26 mouse cellular contexts compared by ENCODE assay signal in genomic region chr14:20174696-20175095, GRCm38 (mm10). TPM values are rescaled to one million over a fixed set of nuclear protein-coding genes. Genes with fewer than 3 reads are reported as not detected.
DNase-seq lines count a peak whose midpoint lies in the region; ATAC-seq and TF ChIP-seq lines count a peak whose summit lies in the region.
"Had no signal": no experiment of that assay in that cellular context is flagged by ENCODE, and none has a peak within 500 bp of the region (broad histone marks: within the 10 kb centered on the region; RNA-seq: fewer than 3 reads in every experiment).

No protein-coding gene starts in this region.

- H3K9me3 ChIP-seq in liver, embryonic 13.5 days (replicated peaks): no peaks in the 10 kb centered on the region
- H3K9me3 ChIP-seq in ES-E14 (ENCODE audit: control insufficient read depth, insufficient read depth, low read depth, low read length): no peaks in the 10 kb centered on the region
- H3K9me3 ChIP-seq: embryonic facial prominence, embryonic 10.5 days; embryonic facial prominence, embryonic 13.5 days; forebrain, embryonic 12.5 days; forebrain, embryonic 15.5 days; hindbrain, embryonic 12.5 days; hindbrain, embryonic 15.5 days had no signal

- H3K36me3 ChIP-seq in liver, embryonic 13.5 days: peaks cover 10% of the 10 kb centered on the region
- peaks cover 12% of the 10 kb centered on the region for H3K36me3 ChIP-seq in ES-E14 (ENCODE audit: control insufficient read depth, insufficient read depth, low read length, poor library complexity, severe bottlenecking)
- H3K36me3 ChIP-seq: embryonic facial prominence, embryonic 13.5 days; forebrain, embryonic 12.5 days; forebrain, embryonic 15.5 days; hindbrain, embryonic 12.5 days; hindbrain, embryonic 15.5 days had no signal

- no peak overlapping the region for H3K4me2 ChIP-seq in liver, embryonic 13.5 days
- H3K4me2 ChIP-seq: embryonic facial prominence, embryonic 13.5 days; forebrain, embryonic 12.5 days; forebrain, embryonic 15.5 days; heart, embryonic 11.5 days; hindbrain, embryonic 12.5 days; hindbrain, embryonic 15.5 days had no signal

- H3K4me3 ChIP-seq in liver, embryonic 13.5 days (replicated peaks): no peak overlapping the region
- 0 out of 4 replicates have a peak overlapping the region, but pooled peaks of 1 of the 2 experiments have one; percentile 7 for H3K4me3 ChIP-seq in ES-E14 (ENCODE audit: insufficient read depth in 1 of 2, low read depth in 1 of 2, low read length in 2 of 2, poor library complexity in 1 of 2, severe bottlenecking in 1 of 2)
- H3K4me3 ChIP-seq: embryonic facial prominence, embryonic 10.5 days; embryonic facial prominence, embryonic 13.5 days; erythroblast, embryonic 14.5 days; forebrain, embryonic 12.5 days; forebrain, embryonic 15.5 days; gastrocnemius, adult 2 months; hindbrain, embryonic 12.5 days; hindbrain, embryonic 15.5 days had no signal

- WGBS in liver, embryonic 13.5 days (ENCODE audit: insufficient replicate concordance): 67% methylated on average over 6 of the region's 6 CpGs

- DNase-seq in liver, embryonic 13.5 days: no peak
- DNase-seq in liver (no peak), A20 (ENCODE audit: low read depth, low spot score) (peak; percentile 30), ES-E14 (ENCODE audit: low read depth, low spot score) (no peak)
- peak; percentile 44 for DNase-seq in CD4-positive helper T cell, adult 2 months (ENCODE audit: low read depth, low spot score)
- no peak for DNase-seq in cerebellum, postnatal 25 days
- no peak for DNase-seq in neural tube, embryonic 10.5 days (ENCODE audit: extremely low spot score, low spot score)
- DNase-seq: adrenal gland, adult 2 months; adrenal gland, postnatal 14 days; cerebellum, adult 11 months; cerebellum, adult 2 months; cerebellum, adult 9-11 months; cerebellum, postnatal 36 days; embryo, embryonic 11 days; gastrocnemius, adult 2 months; gastrocnemius, postnatal 14 days; heart, adult 11 months had no signal

- no peak overlapping the region; the same call in 1 of the 2 replicates for H3K27ac ChIP-seq in liver, embryonic 13.5 days
- H3K27ac ChIP-seq in ES-E14 (ENCODE audit: insufficient read depth, low read depth, low read length, poor library complexity, severe bottlenecking): peak overlapping the region; percentile 9; the same call in 1 of the 2 replicates
- H3K27ac ChIP-seq: embryonic facial prominence, embryonic 10.5 days; embryonic facial prominence, embryonic 13.5 days; forebrain, embryonic 12.5 days; forebrain, embryonic 15.5 days; gastrocnemius, adult 2 months; hindbrain, embryonic 12.5 days; hindbrain, embryonic 15.5 days had no signal

- in situ Hi-C loops in ES-E14 (cut with MboI; ENCODE audit: low sequenced_read_pairs in 2 of 2, unreplicated experiment in 2 of 2): no loop called here

- no peaks in the 10 kb centered on the region for H3K27me3 ChIP-seq in liver, embryonic 13.5 days
- H3K27me3 ChIP-seq: embryonic facial prominence, embryonic 13.5 days; forebrain, embryonic 12.5 days; forebrain, embryonic 15.5 days; hindbrain, embryonic 15.5 days had no signal

- 0 out of 2 replicates have a peak overlapping the region, but pooled peaks have one; percentile 6 for H3K9ac ChIP-seq in liver, embryonic 13.5 days
- H3K9ac ChIP-seq in ES-E14 (ENCODE audit: insufficient read depth, low read depth, low read length, poor library complexity, severe bottlenecking): peak overlapping the region; percentile 46; the same call in 1 of the 2 replicates
- H3K9ac ChIP-seq: embryonic facial prominence, embryonic 13.5 days; forebrain, embryonic 12.5 days; forebrain, embryonic 15.5 days; hindbrain, embryonic 12.5 days; hindbrain, embryonic 15.5 days had no signal

- peaks cover 90% of the 10 kb centered on the region for H3K4me1 ChIP-seq in liver, embryonic 13.5 days (replicated peaks)
- peaks cover 13 to 20% of the 10 kb centered on the region in 2 experiments for H3K4me1 ChIP-seq in ES-E14 (ENCODE audit: control insufficient read depth in 2 of 2, insufficient read depth in 2 of 2, low read length in 2 of 2, poor library complexity in 1 of 2)

- no peak for ATAC-seq in liver, embryonic 13.5 days (ENCODE audit: low read depth)
- no peak for ATAC-seq in frontal cortex, adult (ENCODE audit: low TSS enrichment)
- ATAC-seq: forebrain, embryonic 15.5 days had no signal

TF ChIP-seq in ES-E14, 5 proteins besides CTCF, POLR2A, EP300 and RAD21:
- TF ChIP-seq HCFC1 (IDR thresholded peaks at IDR 0.05; ENCODE audit: borderline replicate concordance, insufficient read depth, low read length): no peak
- TF ChIP-seq CHD2 (IDR thresholded peaks at IDR 0.05; ENCODE audit: low read depth, low read length): no peak
- TF ChIP-seq MAFK (IDR thresholded peaks at IDR 0.05; ENCODE audit: insufficient read depth, low read depth, low read length): no peak
- no peak for TF ChIP-seq ZNF384 (IDR thresholded peaks at IDR 0.05; ENCODE audit: low read depth, low read length)
- TF ChIP-seq ZC3H11A (IDR thresholded peaks at IDR 0.05; ENCODE audit: borderline replicate concordance, low read depth, low read length): no peak

RNA-seq across cellular contexts. Expression of gene Kcnk5, which starts 6.9 kb away (rescaled TPM):
- 6.2 and 6.7 TPM in 2 replicates for polyA plus RNA-seq in liver, embryonic 13.5 days (2015; fragmentation: Nextera tagmentation; extraction: Ambion mirVana)
- 68.6 and 129 TPM in 2 replicates for total RNA-seq in ES-E14 (2012; rRNA removed)

RNA-seq across cellular contexts. Expression of gene Saysd1, which starts 36.4 kb away (rescaled TPM):
- polyA plus RNA-seq in liver, embryonic 13.5 days (2015; fragmentation: Nextera tagmentation; extraction: Ambion mirVana): 3.7 and 4.1 TPM in 2 replicates
- 7.2 and 11.7 TPM in 2 replicates for total RNA-seq in ES-E14 (2012; rRNA removed)

Comparison
In these comparisons a context has a peak if more than half of its experiments do, and no peak if none do; other contexts are left out.
1. DNase-seq: peak in A20 (single experiment) and CD4-positive helper T cell, adult 2 months (single experiment); none in liver, embryonic 13.5 days (single experiment), liver (single experiment), ES-E14 (single experiment), cerebellum, postnatal 25 days (0 of 2) and neural tube, embryonic 10.5 days (single experiment).